Mouse (Mus musculus): ENCODE measurements around the gene Pabpn1l.

Gene Pabpn1l

DNA sequence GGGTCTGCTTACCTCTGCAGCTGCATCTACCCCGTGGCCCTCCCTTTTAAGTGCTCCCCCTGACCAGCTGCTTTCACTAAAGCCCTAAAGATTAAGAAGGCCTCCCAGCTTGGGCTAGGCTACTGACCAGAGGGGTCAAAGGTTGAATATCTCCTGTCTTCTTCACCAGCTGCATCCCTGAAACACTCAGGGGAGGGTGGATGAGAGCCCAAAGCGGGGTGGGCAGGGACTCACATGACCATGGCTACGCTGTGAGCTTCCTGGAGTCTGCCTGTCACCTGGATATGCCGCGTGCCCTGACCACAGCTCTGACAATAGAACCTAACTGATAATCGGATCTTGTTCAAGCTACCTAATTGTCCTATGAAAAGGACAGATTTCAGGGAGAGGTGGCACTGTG lies at the start of gene Pabpn1l:
TSS of gene Pabpn1l (minus strand) at position 13 of the 400 bp plus-strand sequence.
- no peak for DNase-seq

DNA sequence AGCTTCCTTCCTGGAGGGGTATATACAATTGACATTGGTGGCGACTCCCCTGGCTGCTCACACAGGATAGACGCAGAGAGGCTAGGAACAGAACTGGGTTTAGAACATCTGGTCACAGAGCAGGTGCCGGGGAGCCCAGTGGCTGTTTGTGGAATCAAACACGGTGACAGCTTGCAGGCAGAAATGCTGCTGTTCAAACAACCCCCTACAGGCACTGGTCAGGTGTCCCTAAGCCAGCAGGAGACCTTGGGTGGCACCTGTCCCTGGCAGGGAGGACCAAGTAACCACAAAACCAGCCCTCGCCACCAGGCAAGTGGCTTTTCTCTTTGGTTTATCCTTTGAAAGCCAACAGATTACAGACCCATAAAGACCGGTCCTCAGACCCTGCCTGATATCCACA lies 49.4 kb upstream of the Pabpn1l start:
- no peak for DNase-seq

DNA sequence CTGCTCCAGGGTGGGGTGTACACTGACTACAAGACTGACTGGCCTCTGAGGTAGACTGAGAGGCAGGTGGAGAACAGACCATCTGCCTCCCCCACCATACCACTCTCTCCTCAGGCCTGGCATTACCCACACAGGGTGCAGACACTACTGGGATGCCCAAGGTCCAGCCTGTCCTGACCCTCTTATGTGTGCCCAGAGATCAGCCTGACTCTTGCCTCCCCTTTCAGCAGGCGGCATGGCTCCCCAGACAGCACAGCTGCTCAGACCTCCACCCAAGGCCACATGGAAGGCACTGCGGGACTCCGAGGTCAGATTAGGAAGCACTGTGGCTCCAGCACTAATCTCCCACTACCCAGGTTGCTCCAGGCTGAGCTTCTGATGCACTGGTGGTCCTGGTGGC lies 48.2 kb upstream of the Pabpn1l start:
- DNase-seq = no peak

DNA sequence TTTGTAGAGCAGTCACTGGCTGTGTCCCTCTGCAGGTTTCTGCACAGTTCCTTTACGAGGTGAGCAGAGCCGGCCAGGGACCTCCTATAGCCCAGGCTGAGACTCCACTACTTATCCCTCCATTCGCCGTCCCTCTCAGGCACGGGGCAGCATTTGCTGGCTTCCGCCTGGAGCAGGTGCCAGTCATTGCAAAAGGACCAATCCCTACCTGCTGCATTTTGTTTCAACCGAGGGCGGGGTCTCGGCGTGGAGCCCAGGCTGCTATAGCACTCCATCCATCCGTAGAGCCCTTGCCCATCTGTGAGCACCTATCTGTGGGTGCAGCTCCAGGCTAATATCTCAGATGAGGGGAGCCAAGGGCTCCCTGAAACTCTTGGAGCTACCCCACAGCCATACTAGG lies 47.5 kb upstream of the Pabpn1l start:
- DNase-seq = no peak

DNA sequence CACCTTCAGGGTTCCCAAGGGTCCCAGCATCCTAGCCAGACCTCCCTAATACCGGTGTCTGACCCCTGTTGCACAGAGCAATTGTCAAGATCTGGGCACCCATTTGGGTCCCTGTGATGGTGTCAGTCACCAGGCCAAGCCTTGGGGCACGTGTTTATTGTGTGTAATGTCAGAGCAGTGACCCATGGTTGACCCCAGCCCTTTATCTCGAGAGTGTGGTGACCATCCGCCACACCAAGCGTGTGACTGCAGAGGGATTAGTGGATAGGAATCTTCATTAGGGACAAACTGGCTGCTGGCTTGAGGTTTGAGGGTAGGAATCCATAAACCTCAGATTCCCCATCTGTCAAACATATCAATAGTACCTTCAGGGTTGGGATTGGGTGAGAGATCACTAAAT lies 46.8 kb upstream of the Pabpn1l start:
- no peak for DNase-seq

DNA sequence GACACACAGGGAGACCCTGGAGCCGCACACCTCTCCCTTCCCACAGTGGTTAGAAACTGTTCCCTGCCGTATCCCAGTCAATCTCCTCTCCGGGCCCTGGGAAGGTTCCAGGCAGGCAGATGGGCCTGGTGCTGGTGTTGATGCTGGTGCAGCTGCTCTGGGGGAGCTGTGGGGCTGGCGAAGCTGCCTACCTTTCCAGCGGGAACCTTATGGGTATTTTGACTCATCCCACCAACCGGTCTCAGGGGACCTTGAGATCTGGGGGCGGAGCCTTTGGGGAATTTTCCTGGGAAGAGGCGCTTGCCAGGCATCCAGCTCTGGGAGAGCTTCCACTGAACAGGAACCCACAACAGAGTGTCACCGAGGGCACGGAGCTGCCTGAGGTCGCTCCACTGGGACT lies 45.3 kb upstream of the Pabpn1l start:
- DNase-seq = no peak

DNA sequence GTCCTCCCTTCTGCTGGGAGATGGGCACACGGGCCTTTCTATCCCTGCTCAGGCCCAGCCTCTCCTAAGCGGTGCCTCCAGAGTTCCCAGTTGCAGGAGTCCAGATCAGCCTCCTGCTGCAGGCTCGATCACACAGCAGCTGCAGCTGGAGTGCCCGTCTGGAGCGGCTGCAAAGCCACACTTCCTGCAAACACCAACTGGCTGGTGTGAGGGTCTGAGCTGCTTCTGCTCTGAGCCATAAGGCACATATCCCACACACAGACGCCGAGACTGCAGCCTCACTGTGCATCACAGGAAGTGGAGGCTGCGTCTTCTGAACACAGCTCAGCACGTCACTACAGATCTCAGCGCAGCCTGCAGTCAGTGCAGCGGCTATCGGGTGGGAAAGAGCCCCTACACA lies 44.3 kb upstream of the Pabpn1l start:
- no peak for DNase-seq

DNA sequence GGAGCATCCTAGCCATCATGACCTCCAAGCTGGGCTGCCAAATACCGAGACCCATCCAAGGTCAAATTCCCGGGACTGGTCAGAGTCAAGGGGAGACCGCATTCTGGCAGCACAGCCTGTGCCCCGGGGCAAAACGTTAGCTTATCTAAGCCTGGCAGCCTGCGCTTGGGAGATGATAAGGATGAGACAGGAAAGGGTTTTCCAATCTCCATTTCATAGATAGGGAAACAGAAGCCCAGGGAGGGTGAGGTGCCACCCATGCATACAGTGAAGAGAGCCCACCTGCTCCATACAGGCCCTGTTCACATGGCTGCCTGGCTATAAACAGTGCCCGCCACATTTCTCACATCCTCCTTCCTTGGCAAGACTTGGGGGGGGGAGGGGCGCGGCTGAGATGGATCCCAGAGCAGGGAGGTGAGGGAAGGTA lies 43.8 kb upstream of the Pabpn1l start:
- peak; percentile 82 for DNase-seq

DNA sequence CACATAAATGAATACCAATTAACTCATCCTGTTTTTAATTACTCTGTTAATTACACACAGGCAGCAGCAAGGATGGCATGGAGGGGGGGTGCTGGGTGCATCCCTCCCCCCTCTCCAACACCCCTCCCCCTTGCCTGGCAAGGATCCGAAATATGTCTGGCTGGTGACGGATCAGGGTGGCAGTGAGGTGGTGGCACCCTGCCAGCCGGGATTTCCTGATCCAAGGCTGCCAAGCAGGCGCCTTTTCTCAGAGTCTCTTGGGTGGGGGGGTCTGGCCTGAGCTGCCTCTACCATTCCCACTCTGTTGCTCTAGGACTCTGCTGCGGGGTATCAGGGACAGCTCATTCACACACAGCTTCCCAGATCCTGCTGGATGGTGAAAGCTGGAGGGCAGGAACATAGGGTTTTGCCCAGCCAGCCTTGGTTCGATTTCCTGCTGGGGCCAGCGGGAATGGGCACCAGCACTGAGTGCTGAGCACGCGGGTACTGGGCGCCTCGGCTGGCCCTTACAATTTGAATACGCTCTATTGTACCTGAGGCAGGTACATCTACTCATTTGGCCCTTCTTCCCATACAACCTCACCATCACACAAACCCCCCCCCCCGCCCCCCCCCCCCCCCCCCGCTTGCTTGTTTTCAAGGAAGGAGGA lies 43.3 kb upstream of the Pabpn1l start:
- DNase-seq = peak; percentile 92

DNA sequence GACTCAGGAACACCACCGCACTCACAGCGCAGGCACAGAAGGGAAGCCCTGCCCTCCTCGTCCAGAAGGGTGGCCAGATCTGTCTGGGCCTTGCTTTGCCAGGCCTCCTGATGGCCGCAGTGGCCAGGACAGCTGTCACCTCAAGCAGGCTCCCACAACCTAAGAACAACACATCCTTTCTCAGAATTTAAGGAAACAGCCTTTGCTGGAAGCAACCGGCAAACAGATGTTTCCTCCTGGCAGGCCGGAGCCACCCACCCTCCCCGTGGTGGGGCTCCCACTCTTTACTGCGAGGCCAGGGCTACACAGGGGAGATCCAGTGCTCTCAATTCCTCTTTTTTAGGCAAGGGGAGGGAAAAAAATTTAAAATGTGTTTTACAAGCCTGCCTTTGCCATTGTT lies 42.7 kb upstream of the Pabpn1l start:
- DNase-seq = peak; percentile 80

DNA sequence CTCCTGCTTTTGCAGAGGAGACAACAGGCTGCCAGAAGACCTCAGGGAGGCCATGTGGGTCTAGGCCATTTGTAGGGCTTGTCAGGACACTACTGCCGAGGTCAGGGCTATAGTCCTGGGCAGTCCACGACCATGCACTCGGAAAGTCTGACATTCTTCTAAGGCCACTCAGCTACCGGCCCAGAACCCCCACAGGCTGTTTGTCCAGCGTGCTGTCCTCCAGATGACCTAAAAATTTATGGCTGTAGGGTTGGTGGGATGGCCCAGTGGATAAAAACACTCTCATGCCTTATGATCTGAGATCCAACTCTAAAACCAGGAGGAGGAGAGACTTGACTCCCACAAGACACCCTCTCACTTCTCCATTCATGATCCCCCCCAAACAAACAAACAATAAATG lies 41.1 kb upstream of the Pabpn1l start:
- no peak for DNase-seq

DNA sequence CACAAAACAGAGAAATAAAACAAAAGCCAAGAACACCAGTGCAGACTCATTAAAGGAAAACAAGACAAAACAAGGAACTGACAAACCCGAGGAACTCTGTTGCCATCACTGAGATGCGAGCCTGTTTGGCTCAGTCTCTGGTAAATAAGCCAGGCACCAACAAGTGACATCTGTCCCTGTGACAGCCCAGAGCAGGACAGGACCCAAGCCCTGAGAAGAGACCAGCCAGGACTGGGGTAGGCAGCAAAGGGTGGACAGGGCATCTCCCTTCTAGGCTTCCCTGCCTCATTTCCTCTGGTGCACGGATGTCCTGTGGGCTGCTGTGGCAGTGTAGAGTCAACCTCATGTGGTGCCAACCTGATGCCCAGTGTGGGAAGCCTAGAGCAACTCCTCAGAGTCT lies 40.6 kb upstream of the Pabpn1l start:
- DNase-seq = no peak

DNA sequence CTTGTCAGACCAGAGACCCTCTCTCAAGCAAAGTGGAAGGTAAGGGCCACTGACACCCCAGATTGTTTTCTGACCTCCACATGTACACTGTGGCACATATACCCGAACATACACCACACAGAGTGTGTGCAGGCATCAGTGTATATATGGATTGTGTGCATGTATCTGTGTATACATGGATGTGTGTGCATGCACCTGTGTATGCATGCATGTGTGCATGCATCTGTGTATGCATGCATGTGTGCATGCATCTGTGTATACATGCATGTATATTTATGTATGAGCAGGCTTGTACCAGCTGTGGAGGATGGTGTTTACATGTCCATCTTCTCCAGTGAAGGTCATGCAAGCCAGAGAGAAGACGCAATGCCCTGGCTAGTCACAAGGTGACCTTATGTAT lies 39.4 kb upstream of the Pabpn1l start:
- DNase-seq = no peak

DNA sequence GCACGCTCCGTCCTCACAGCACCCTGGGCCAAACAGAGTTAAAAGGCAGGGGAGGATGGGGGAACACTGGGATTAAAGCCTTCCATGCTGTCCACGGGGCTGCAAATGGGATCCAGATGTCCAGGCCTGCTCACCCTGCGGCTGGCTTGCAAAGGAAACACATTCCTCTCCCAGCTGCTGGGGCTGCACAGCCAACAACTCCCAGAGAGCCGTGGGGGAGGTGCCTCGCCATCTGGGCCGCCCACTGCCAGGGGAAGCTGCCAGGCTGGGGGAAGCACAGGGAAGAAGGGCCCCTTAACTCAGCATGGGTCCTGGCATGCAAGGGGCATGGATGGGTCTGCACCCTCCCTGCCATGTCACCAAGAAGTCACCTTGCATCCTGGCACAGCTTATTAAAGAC lies 38.6 kb upstream of the Pabpn1l start:
- DNase-seq = peak; percentile 80

DNA sequence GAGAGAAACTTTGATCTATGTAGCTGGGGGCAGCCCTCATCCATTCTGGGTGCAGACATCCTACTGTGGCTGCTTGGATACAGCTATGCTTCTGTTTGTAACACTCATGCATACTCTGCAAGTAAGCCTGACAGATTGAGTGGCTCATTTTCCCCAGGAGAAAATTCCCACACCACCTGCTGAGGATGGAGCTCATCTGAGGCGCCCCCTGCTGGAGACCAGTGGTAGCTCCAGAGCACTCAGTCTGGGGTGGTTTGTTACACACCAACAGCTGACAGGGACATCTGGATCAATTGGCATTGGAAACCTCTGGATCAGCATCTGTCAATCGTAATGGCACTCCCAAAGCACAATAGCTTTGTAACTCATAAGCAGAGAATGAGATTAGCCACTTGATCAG lies 37.5 kb upstream of the Pabpn1l start:
- DNase-seq = no peak

DNA sequence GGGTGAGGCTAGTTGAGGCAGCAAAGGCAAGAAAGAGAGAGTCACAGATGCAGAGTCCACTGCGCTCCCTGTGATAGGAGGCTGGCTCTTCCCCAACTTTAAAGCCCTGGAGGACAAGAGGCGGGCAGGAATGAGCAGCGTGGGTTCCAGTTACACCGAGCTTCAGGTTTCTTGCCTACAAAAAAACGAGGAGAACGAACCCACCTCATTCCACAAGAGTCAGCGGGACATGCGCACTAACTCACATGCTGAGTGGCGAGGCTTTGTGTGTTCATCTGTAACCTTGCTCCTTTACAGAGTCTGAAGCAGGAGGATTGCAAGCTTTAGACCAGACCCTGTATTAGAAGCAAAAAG lies 36.2 kb upstream of the Pabpn1l start:
- no peak for DNase-seq

DNA sequence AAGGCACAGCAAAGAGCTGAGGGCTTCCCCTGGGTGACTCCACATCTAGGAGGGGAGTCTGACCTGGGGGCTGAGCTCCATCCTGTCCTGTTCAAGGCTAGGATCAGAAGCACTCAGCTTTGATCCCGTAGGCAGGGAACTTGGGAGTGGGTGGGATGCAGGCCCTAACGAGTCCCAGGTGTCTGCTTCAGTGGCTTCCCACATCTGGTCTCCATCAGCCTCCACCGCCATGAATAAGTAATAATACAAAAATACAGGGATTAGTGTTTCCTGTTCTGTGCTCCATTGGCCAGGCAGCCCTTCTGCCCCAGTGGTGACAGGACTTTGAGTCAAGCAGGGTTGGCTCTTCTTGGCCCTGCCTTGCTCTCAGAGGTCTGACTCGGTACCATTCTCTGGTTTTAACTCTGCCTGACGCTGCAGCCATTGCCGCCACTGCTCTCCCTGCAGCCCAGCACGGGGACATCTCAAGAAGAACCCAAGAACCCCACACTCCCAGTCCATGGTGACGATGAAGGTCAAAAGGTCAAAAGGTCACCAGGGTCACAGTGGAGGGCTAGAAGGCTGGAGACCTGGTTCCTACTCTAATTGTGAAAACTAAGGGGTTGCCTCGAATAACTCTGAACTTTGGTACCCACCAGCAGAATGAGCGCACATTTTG lies 35.7 kb upstream of the Pabpn1l start:
- no peak for DNase-seq

DNA sequence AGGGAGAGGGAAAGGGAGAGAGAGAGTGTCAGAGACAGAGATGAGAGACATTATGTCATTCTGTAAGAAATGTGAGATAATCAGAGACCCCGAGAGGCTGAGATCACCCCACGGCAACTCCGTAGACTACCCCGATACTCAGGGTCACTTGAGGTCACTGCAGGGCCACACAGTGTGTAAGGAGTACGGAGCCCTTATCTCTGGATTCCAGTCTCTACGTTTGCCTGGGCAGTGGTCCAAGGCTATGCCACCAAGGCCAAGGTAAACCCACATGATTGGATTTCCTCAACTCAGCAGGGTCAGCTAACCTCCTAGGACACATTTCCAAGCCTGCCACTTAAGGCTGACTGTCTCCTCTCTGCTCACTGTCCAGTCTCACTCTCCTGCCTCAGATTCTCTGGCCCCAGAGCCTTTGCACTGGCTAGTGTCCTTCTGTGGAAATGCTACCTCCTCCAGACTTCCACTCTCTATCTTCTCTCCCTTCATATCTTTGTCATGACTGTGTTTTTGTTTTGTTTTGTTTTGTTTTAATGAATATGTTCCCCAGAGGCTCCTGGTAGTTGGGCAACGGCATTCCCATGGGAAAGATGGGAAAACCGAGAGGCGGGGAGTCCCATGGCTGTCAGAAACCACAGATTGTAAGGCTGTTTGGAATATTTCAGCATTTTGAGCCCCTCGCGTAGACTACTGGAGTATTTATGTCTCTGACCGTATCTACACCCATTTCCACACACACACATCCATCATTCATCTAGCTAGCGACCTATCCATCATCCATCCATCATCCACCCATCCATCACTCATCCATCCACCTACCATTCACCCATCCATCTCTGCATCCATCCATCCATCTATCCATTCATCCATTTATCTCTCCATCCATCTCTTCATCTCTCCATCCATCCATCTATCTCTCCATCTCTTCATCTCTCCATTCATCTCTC lies 33.8 kb upstream of the Pabpn1l start:
- peak; percentile 95 for DNase-seq

DNA sequence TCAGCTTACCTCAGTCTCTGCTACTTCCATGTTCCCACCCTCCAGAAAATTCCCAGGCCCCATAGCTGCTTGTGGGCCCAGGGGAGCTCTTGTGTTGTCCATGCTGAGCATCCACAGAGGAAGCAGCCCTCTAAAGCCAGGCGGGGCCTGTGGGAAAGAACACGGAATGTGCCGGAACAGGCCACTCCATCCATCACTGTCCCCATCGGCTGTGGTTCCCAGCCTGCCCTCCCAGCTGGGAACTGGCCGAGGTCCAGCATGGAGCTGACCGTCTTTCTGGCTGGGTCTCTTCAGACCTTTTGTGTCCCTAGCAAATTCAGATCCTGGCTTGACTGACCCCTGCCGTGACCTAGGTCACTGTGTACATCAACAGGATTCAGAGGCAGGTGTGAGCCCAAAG lies 32.2 kb upstream of the Pabpn1l start:
- peak; percentile 90 for DNase-seq

DNA sequence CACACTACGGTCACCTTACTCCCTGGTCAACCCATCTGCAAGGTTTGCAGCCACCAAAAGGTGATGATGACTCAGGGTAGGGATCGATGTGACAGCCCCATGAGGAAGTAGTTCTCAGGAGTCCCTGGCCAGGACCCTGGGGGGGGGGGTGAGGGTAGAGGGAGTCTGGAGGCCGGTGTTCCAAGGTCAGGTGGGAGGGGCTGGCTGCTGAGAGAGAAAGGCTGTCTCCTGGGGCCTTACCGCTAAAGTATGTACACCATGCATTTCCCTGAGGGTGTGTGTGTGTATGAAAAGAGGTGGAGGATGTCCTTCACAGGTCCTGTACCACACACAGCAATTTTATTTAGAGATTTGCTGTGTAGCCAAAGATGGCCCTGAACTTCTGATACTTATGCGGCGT lies 30.1 kb upstream of the Pabpn1l start:
- no peak for DNase-seq

DNA sequence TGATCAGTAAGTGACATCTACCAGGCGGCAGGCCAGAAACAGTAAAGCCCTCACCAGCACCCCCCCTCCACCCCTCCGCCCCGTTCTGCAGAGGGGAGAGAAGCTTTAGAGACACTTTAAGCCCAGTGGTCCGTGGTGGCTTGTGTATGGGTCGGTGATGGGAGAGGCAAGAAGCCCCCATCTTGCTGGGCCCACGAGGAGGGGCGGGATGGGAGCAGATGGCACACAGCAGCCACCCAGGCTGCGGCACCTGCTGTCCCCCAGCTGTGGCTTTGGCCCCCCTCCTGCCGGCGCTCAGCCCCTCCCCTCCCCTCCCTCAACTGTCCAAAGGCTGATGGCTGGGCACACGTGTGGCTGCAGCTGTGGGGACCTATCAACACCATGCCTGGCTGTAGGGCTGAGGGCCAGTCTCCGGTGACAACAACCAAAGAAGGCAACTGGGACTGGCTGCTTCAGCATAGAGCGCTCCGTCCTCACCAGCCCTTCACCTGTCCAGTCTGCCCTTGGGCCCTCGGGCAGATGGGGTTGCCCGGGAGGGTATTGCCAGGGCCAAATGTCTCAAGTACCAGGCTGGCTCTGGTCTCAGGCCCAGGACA lies 28.9 kb upstream of the Pabpn1l start:
- no peak for DNase-seq

DNA sequence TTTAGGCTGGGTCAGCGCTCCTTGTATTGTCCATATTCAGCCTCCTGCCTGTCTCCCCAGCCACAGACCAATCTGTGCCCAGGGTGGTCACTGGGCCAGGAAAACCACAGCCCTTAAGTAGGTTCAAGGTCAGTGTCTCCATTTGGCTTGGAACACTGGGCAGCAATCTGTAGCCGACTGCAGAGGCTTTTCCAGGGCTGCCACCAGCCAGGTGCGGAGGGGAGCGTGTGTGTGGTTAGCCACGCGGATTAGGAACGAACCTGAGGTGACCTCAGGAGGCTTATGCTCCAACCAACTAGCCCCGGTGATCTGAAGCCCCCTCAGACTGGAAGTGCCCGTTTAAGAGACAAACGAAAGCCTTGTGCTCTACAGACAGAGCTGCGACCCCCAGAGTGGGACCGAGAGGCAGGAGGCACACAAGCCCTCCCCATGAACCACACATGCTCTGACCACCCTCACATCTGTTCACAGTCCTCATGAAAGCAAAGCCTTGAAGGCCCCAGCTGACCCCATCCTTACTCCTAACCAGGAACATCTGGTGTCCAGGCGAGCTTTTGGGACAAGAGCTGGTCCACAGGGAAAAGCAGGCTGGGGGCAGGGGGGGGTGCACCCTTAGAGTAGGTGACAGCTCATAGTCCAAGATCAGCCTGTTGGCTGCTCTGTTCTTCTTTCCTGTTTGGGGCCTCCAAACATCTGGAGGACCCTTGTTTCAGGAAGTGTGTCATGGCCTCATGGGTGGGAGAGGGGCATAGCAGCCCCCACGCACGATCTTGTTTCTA lies 25.8 kb upstream of the Pabpn1l start:
- DNase-seq = no peak

DNA sequence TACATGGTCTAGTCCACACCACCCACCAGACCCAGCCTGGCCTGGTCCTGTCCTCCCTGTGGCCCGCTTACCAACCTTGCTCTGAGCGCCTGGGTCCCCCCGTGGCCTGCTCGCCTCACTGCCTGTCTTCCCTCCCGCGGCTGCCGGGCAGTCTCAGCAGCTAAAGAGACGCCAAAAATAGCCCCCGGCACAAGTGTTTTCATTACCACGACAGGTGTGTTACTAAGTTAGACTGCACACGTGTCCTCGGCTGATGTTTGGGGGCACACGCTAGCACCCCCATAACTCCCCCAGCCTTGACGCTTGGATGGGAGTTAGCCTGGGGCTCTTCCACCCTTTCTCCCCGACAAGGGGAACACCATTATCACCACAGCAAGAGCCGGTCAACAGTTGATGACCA lies 23.8 kb upstream of the Pabpn1l start:
- no peak for DNase-seq
